Mouse (Mus musculus) urinary bladder, adult 18-20 months (tissue): Measurements from ENCODE around the gene Plekha7.

Experiments
- DNase-seq, 2 experiments: peaks; one replicate each; pipeline ENCODE4 v3.0.0; 2022; ENCODE audit warnings: low spot score in 2 of 2, mixed read lengths in 2 of 2

Plekha7 gene

DNA sequence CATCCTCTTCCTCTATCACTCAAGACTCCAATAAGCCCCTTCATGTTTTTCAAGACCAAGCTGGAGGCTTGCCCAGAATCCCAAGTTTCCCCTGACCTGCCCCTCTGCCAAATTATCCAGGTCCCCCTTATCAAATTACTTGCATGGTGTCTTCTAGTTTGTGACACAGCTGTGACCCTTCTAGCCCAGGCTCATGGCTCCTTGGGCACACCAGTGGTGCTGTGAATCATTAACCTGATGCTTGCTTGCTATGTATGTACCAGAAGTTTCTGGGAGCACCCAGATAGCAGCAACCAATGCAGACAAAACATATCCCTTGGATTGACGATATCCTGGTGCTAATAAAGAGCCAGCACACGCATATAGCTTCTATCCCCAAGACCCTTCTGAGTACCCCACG, 19.2 kb downstream of the Plekha7 start:
- no peak for DNase-seq

- DNase-seq, result no peak
These were observed 20.2 kb downstream of the Plekha7 start for GRCm38 (mm10) chr7:116287959-116288358.

GRCm38 (mm10) chr7:116286611-116287355, 21.4 kb downstream of the Plekha7 start:
- peak in 1 of 2 experiments; percentile 31 for DNase-seq

GRCm38 (mm10) chr7:116286173-116286572, 22.0 kb downstream of the Plekha7 start:
- no peak for DNase-seq

DNA sequence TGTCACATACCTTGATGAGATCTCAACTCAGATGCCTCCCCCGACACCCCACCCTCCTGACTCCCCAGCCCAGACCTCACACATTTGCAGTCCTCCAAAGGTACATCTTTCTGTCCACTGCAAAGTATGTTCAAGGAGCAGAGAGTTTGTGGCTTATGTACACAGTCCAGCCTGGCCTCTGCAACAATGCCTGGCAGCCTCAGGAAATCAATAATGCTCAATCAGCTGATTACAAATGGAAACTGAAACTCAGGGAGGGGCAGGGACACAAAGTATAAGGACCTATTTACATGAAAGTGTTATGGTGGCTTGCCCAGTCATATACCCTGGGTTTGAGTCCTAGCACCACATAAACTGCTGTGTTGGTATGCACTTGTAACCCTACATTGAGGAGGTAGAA, 23.0 kb downstream of the Plekha7 start:
- DNase-seq, result no peak

- DNase-seq, result no peak
These were observed 25.4 kb downstream of the Plekha7 start for GRCm38 (mm10) chr7:116282755-116283154.

GRCm38 (mm10) chr7:116280126-116280525, 28.1 kb downstream of the Plekha7 start:
- no peak for DNase-seq

DNA sequence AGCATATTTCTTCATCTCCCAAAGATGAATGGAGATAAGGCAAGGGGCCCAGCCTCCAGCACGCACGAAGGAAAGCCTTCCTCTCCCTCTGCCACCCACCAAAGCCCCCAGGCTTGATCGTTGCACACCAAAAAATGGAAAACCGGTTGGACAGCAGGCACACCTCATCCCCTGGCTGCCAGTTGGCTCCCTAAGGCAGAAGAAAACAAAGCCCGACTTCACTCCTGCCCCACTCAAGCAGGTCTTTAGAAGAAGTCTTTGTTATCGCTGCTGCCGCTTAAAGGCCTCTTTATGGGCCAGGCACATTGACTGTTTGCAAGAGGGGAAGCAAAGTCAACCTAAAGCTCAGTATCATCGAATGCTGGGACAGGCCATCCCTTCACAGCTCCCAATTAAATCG, 29.9 kb downstream of the Plekha7 start:
- no peak for DNase-seq

- DNase-seq, result no peak
These were observed 31.9 kb downstream of the Plekha7 start for GRCm38 (mm10) chr7:116276315-116276714.

DNA sequence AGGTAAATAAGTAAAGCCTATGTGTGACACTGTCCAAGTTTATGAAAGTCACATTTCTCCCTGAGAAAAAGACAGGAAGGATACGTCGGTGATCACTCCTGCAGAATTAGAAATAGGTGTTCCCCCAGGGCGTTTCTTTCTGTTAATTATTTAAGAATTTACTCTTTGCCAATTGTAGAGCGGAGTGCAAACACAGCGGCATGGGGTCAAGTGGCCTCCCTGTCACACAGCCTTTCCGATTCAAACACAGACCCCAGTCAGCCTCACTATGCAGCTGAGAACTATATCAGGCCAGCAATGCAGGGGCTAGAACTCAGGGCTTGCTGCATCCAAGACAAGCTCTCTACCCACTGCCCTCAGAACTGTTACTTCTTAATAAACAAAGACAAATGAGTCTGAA, 35.1 kb downstream of the Plekha7 start:
- no peak for DNase-seq

GRCm38 (mm10) chr7:116269501-116269995, 38.6 kb downstream of the Plekha7 start:
- DNase-seq, result no peak

DNA sequence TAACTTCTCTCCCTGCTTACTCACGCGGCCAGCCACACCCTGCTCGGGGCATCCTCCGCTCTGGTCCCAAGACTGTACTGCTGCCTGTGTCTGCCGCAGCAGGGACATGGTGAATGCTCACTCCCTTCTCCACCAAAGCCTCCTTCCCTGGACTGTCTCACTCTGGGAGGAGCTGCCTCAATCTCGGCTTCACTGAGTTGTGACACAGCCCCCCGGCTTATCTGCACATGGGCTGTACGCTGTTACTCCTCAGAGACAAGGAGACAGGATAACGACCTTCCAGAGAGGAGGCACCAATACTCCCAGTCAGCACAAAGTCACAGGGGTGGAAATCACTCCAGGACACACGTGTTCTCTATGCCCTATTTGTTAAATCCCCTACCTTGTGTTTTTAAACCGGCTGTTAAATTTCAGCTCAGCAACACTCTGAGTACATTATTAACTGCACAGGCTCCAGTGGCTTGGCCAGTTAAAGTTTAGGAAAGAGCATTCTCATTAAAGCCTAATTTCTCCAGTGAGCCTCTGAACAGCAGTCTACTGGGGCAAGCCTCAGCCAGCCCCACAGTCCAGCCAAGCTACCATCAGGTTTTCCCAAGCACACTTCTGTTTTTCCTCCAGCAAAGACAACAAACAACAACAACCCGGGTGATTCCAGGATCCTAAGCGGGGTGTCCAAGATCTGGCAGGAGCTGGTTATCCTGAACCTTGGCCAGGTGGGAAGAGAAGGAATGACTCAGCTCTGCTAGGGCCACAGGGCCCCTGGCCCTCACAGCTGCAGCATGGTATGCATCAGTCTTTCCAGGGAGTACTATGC, 39.9 kb downstream of the Plekha7 start:
- DNase-seq, result no peak

DNA sequence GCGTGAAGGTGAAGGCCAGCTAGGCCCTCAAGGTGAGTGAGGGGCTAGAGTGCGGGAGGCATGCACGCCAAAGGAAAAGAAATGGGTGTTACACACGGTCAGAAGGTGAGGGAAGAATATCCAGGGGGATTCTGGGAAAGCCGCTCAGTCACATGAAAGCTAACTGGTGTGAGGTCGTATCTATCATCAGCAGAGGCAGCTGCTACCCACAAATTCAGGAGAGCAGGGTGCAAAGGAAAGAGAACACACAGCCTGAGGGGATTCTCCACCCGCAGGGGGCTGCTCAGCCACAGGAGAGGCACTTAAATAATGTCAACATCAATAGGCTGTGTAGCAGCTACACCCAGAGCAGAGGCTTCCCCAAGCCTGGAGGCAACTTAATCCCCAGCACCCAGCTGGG, 44.9 kb downstream of the Plekha7 start:
- no peak for DNase-seq

- DNase-seq, result no peak
These were observed 45.7 kb downstream of the Plekha7 start for GRCm38 (mm10) chr7:116262508-116262907.

- no peak for DNase-seq
These were observed 46.1 kb downstream of the Plekha7 start for GRCm38 (mm10) chr7:116262101-116262500.

- no peak for DNase-seq
These were observed 47.2 kb downstream of the Plekha7 start for GRCm38 (mm10) chr7:116260826-116261615.

DNA sequence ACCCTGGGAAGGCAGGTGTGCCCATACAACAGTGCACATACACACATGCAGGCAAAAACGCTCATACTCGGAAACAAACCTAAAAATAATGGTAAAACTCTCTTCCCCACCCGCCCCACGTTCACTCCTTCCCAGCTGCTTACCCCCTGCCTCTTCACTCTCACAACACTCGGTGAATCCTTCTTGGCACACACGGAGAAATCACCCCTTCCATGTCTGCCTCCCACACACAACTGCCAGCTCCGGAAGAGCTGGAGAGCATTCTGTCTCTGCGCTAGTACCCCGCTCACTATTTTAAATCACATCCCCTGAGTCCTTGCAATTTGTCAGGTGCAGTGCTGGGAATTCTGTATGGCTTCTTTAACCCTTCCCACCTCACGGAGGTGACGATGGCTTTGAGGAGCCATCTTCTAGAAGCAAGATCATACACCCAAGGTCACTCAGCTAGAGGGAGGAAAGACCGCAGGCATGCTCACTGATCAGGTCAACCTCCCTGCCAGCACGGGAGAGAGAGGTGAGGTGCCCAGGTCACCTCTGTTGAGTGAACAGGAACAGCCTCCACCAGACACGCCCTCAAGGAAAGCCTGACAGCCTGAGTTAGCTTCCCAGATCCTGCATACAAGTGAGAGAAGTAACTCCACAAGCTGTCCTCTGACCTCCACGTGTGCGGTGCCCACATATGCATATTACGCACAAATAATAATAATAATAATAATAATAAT, 49.6 kb downstream of the Plekha7 start:
- DNase-seq, result no peak

GRCm38 (mm10) chr7:116257953-116258352, 50.2 kb downstream of the Plekha7 start:
- no peak for DNase-seq

DNA sequence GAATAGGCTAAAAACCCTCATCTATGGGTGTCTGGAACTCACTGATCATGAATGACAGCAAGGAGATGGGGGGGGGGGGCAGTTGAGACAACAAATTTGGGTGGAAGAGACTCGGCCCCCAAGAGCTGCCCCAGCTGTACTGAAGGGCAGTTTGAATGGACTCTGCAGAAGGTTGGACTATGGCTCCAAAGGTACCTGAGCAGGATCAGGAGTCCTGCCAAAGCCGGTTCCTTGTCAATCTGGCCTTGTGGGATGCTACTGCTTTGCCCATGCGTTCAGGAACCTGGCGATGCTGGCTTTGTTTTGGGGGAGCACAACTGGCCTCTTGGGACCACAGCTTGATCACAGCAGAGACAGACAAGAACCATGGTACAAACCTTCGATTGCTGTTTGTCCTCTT, 52.5 kb downstream of the Plekha7 start:
- DNase-seq, result no peak

DNA sequence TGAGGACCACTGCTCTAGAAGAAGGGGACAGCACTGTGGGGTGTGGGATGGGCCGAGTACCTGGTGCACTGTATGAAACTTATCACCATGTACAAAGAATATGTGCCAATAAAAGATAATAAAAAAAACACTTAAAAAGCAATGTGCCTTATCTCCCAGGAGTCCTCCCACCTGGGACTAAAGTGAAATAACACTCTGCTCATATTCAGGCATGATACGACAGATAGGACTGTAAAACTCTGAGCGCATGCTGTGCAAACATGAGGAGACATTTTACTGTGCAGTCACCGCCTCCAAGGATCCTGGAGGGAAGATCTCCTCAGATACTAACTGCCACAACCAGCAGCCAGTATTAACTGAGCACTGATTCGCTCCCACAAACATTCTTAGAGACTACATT, 53.5 kb downstream of the Plekha7 start:
- DNase-seq, result no peak

GRCm38 (mm10) chr7:116252470-116252869, 55.7 kb downstream of the Plekha7 start:
- DNase-seq, result no peak
